Mouse (Mus musculus): ENCODE results near the gene Dennd2a.

GRCm38 (mm10) chr6:39497165-39497564 is 60.5 kb downstream of the Dennd2a start:
- TF ChIP-seq POLR2A (IDR thresholded peaks at IDR 0.05; ENCODE audit: insufficient read length, low read depth): no peak
- TF ChIP-seq TCF12 (IDR thresholded peaks at IDR 0.05; ENCODE audit: insufficient read depth, poor library complexity, severe bottlenecking): no peak
- TF ChIP-seq POLR2AphosphoS2 (IDR thresholded peaks at IDR 0.05; ENCODE audit: insufficient read length, low read depth): no peak
- TF ChIP-seq MYOD1 (IDR thresholded peaks at IDR 0.05; ENCODE audit: control insufficient read depth in 1 of 3, insufficient read length in 2 of 3, low read depth in 2 of 3): no peak
- no peak for TF ChIP-seq E2F4 (IDR thresholded peaks at IDR 0.05; ENCODE audit: insufficient read depth)
- no peak for TF ChIP-seq USF1 (IDR thresholded peaks at IDR 0.05; ENCODE audit: low read depth)
- TF ChIP-seq CEBPB (IDR thresholded peaks at IDR 0.05; ENCODE audit: insufficient read depth, poor library complexity, severe bottlenecking): no peak
- TF ChIP-seq MYOG (IDR thresholded peaks at IDR 0.05; ENCODE audit: control insufficient read depth in 1 of 3, insufficient read depth in 1 of 3, insufficient read length in 2 of 3, low read depth in 2 of 3): no peak
